Mouse (Mus musculus): ENCODE measurements around the gene CT030661.1.
"Not testable (repeated sequence)": the region's sequence is repeated elsewhere in the genome, so short reads cannot be mapped to it uniquely, and the experiment has no call there.

CT030661.1 gene

GRCm38 (mm10) chr17:22314730-22315226 lies at the start of gene CT030661.1:
Gene CT030661.1 (minus strand): TSS chr17:22314837.
- peak; percentile 97 for DNase-seq (ENCODE audit: low read depth, low spot score)

- DNase-seq (ENCODE audit: low read depth, low spot score): peak; percentile 67
Observed at GRCm38 (mm10) chr17:22363895-22364294, 49.3 kb upstream of the CT030661.1 start.

GRCm38 (mm10) chr17:22361101-22361781 lies 46.6 kb upstream of the CT030661.1 start, which contains the start of the genes Zfp944 and Zfp758:
Gene Zfp944 (minus strand): TSS chr17:22361400.
Gene Zfp758 (plus strand): TSS chr17:22361453.
- DNase-seq (ENCODE audit: low read depth, low spot score): peak; percentile 68

GRCm38 (mm10) chr17:22360572-22360971 lies 45.9 kb upstream of the CT030661.1 start:
- peak; percentile 18 for DNase-seq (ENCODE audit: low read depth, low spot score)

GRCm38 (mm10) chr17:22352794-22353193 lies 38.2 kb upstream of the CT030661.1 start:
- peak; percentile 61 for DNase-seq (ENCODE audit: low read depth, low spot score)

- not testable (repeated sequence) for DNase-seq (ENCODE audit: low read depth, low spot score)
Observed at GRCm38 (mm10) chr17:22315247-22315646, 610 bp upstream of the CT030661.1 start.

GRCm38 (mm10) chr17:22314219-22314618 lies 418 bp downstream of the CT030661.1 start:
- not testable (repeated sequence) for DNase-seq (ENCODE audit: low read depth, low spot score)
